Mouse (Mus musculus) embryo, embryonic 9.5 days (tissue): ENCODE results near the gene Bloc1s5.

Experiments
- DNase-seq: peaks from one replicate; pipeline ENCODE4 v3.0.0-alpha.2; 2017; ENCODE audit errors: extremely low spot score

Bloc1s5 gene

DNA sequence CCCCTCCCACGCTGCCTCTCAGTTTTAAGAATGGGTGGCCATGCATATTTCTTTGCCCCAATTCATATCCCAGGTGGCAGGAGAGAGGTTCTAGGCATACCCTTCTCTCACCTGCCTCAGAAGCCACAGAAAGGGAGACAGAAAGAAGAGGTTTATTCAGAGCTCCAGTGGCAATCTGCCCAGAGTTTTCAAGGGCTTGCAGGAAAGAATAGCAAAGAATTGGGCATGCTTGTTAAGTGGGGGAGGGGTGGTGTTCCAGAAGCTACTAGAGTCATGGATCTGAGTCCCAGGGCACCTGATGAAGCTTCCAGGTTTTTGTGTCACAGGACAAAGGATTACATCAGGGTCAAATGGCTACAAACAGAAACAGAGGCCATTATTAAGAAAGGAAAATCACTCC, 61.6 kb downstream of the Bloc1s5 start:
- no peak for DNase-seq

- no peak for DNase-seq
Observed at GRCm38 (mm10) chr13:38565245-38565644, 69.7 kb downstream of the Bloc1s5 start.

GRCm38 (mm10) chr13:38554611-38555010, 80.3 kb downstream of the Bloc1s5 start:
- DNase-seq, result no peak

GRCm38 (mm10) chr13:38554210-38554609, 80.7 kb downstream of the Bloc1s5 start:
- DNase-seq, result no peak

DNA sequence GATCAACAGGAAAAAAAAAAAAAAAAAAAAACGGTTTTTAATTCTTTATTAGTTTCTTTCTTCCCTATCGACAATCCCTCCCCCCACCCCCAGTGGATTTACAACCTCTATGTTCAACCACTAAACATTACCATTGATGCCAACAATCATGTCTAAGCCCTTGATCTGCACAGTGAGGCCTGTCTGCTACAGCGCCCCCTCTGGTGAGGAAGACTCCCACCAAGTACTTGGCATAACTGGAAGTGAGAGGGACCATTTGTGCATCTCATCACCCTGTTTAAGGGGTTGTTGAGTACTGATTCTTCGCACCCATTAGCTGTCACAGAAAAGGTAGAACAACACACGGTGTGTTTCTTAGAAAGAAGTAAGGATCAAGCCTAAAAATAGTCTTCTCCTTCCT, 86.2 kb downstream of the Bloc1s5 start:
- no peak for DNase-seq

- no peak for DNase-seq
Observed at GRCm38 (mm10) chr13:38547717-38548116, 87.2 kb downstream of the Bloc1s5 start.

GRCm38 (mm10) chr13:38546754-38547153, 88.2 kb downstream of the Bloc1s5 start:
- no peak for DNase-seq

GRCm38 (mm10) chr13:38545460-38545859, 89.4 kb downstream of the Bloc1s5 start:
- DNase-seq, result no peak

DNA sequence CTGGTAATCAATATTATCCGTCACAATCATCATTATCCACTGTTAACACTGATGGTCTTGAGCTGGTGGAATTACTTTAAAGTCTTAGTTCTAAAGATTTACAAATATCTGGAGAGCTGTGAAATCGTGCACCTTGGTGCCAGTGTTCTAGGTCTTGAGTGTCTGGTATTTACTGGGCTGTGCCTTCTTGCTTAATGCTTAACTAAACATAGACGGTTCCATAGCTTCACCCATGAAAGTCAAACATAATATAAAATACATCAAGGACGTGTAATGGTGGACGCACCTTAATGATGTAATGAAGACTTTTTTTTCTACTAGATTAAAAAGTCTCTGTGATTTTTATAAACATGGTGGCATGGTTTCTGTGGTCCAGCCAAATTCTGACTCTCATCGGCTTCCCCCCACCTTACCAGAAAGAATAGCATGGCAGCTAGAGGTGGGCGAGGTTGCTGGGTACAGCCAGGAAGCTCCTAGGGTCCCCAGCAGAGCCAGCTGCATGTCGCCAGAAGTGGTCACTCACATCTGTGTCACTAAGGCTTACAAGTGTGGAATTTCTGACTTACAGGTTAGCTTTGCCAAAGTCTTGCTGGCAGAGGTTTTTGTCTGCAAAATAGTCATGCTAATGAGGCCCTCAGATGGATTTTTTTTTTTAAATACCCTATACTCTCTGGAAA, 90.0 kb downstream of the Bloc1s5 start:
- no peak for DNase-seq

GRCm38 (mm10) chr13:38543455-38544125, 91.3 kb downstream of the Bloc1s5 start:
- no peak for DNase-seq
